Mouse (Mus musculus) CH12.LX (cell line): ENCODE measurements around the gene Rrm1. TPM values are rescaled to one million over a fixed set of nuclear protein-coding genes. Genes with fewer than 3 reads are reported as not detected.

Experiments
- DNase-seq: peaks from one replicate; pipeline ENCODE4 v3.0.0-alpha.2; 2013; ENCODE audit errors: extremely low read depth
- H3K27ac ChIP-seq: 2 replicates; pipeline ENCODE4 v1.5.1; 2012; ENCODE audit warnings: low read depth, mild to moderate bottlenecking, control low read depth, moderate library complexity; ENCODE audit not compliant: insufficient read depth
- H3K27me3 ChIP-seq: replicated peaks from 2 replicates; pipeline ENCODE3; 2012; ENCODE audit warnings: inconsistent platforms
- H3K36me3 ChIP-seq, 2 experiments: replicated peaks in 1 of 2; 2 replicates each; pipeline versions ENCODE3 to v1.6.1; 2012; ENCODE audit warnings: inconsistent platforms in 1 of 2, low read length in 1 of 2, mild to moderate bottlenecking in 1 of 2, mixed read lengths in 1 of 2, moderate library complexity in 1 of 2; ENCODE audit not compliant: control insufficient read depth in 1 of 2, insufficient read depth in 1 of 2
- H3K4me1 ChIP-seq, 2 experiments: 2 replicates each; pipeline ENCODE4 v1.6.1; 2012; ENCODE audit warnings: inconsistent platforms in 1 of 2, moderate library complexity in 1 of 2; ENCODE audit not compliant: insufficient read depth in 2 of 2, control insufficient read depth in 1 of 2
- H3K4me2 ChIP-seq: 2 replicates; pipeline ENCODE4 v1.6.1; 2012; ENCODE audit warnings: low read depth, mild to moderate bottlenecking, control low read depth; ENCODE audit not compliant: poor library complexity, insufficient read depth, severe bottlenecking
- H3K4me3 ChIP-seq, 3 experiments: fragments of 150-350 bp in 1 of 3; sonication (generic) in 1 of 3; replicated peaks in 1 of 3; 2 replicates each; pipeline versions ENCODE3 to v1.5.1; 2011 to 2012; ENCODE audit warnings: low read depth in 2 of 3, low read length in 2 of 3, mild to moderate bottlenecking in 2 of 3, moderate library complexity in 2 of 3, control low read depth in 1 of 3, improper control_type of control experiment in 1 of 3, inconsistent platforms in 1 of 3, mixed read lengths in 1 of 3; ENCODE audit not compliant: poor library complexity in 1 of 3
- H3K79me2 ChIP-seq: replicated peaks from 2 replicates; pipeline ENCODE4 v1.6.1; 2012; ENCODE audit warnings: mild to moderate bottlenecking, moderate library complexity; ENCODE audit not compliant: control insufficient read depth, poor library complexity, insufficient read depth, severe bottlenecking; ENCODE audit errors: extremely low read depth
- H3K9ac ChIP-seq: 2 replicates; pipeline ENCODE4 v1.6.1; 2012; ENCODE audit warnings: low read depth, mild to moderate bottlenecking, control low read depth, moderate library complexity; ENCODE audit not compliant: insufficient read depth
- H3K9me3 ChIP-seq: replicated peaks from 2 replicates; pipeline ENCODE3; 2012; ENCODE audit warnings: low read length, inconsistent platforms, mixed read lengths
- BHLHE40 ChIP-seq: IDR thresholded peaks from 2 replicates; pipeline ENCODE4 v1.6.1; 2011; ENCODE audit warnings: mild to moderate bottlenecking, low read depth, low read length, improper control_type of control experiment
- CTCF ChIP-seq, 2 experiments: IDR thresholded peaks in 1 of 2; conservative IDR thresholded peaks in 1 of 2; 2 replicates each; pipeline ENCODE4 v1.5.1; 2011 to 2012; ENCODE audit warnings: low read depth in 2 of 2, low read length in 2 of 2, improper control_type of control experiment in 1 of 2, inconsistent platforms in 1 of 2, mild to moderate bottlenecking in 1 of 2, moderate library complexity in 1 of 2
- ELF1 ChIP-seq: IDR thresholded peaks from 2 replicates; pipeline ENCODE4 v1.6.1; 2014; ENCODE audit warnings: low read depth, mild to moderate bottlenecking, inconsistent platforms, low read length, improper control_type of control experiment
- EP300 ChIP-seq: IDR thresholded peaks from 2 replicates; pipeline ENCODE4 v1.6.1; 2011; ENCODE audit warnings: low read length, improper control_type of control experiment
- ETS1 ChIP-seq: conservative IDR thresholded peaks from 2 replicates; pipeline ENCODE4 v1.6.1; 2012; ENCODE audit warnings: low read depth, mild to moderate bottlenecking, inconsistent platforms, low read length, improper control_type of control experiment, moderate library complexity
- GABPA ChIP-seq: IDR thresholded peaks from 2 replicates; pipeline ENCODE4 v1.6.1; 2012; ENCODE audit warnings: low read depth, low read length, improper control_type of control experiment, inconsistent platforms; ENCODE audit not compliant: insufficient replicate concordance
- HCFC1 ChIP-seq: IDR thresholded peaks from 2 replicates; pipeline ENCODE4 v1.6.1; 2012; ENCODE audit warnings: low read depth, mild to moderate bottlenecking, inconsistent platforms, low read length, improper control_type of control experiment
- IRF4 ChIP-seq: IDR thresholded peaks from 2 replicates; pipeline ENCODE4 v1.6.1; 2014; ENCODE audit warnings: low read depth, mild to moderate bottlenecking, inconsistent platforms, low read length, improper control_type of control experiment
- JUND ChIP-seq: conservative IDR thresholded peaks from 2 replicates; pipeline ENCODE4 v1.6.1; 2011; ENCODE audit warnings: low read depth, low read length, improper control_type of control experiment
- MAFK ChIP-seq: IDR thresholded peaks from 2 replicates; pipeline ENCODE4 v1.6.1; 2011; ENCODE audit warnings: low read length, improper control_type of control experiment; ENCODE audit not compliant: insufficient replicate concordance
- MAX ChIP-seq: IDR thresholded peaks from 2 replicates; pipeline ENCODE4 v1.6.1; 2011; ENCODE audit warnings: low read length, improper control_type of control experiment
- MEF2A ChIP-seq: IDR thresholded peaks from 2 replicates; pipeline ENCODE4 v1.6.1; 2014; ENCODE audit warnings: low read depth, mild to moderate bottlenecking, inconsistent platforms, low read length, improper control_type of control experiment, borderline replicate concordance
- MXI1 ChIP-seq: IDR thresholded peaks from 2 replicates; pipeline ENCODE4 v1.6.1; 2011; ENCODE audit warnings: mild to moderate bottlenecking, low read depth, low read length, improper control_type of control experiment
- MYC ChIP-seq: IDR thresholded peaks from 2 replicates; pipeline ENCODE4 v1.6.1; 2011; ENCODE audit warnings: low read depth, mild to moderate bottlenecking, improper control_type of control experiment, low read length
- NELFE ChIP-seq: IDR thresholded peaks from 2 replicates; pipeline ENCODE4 v1.6.1; 2011; ENCODE audit warnings: low read depth, low read length, improper control_type of control experiment
- NRF1 ChIP-seq: IDR thresholded peaks from 2 replicates; pipeline ENCODE4 v1.6.1; 2014; ENCODE audit warnings: low read depth, mild to moderate bottlenecking, inconsistent platforms, low read length, improper control_type of control experiment, moderate library complexity
- PAX5 ChIP-seq: IDR thresholded peaks from 2 replicates; pipeline ENCODE4 v1.6.1; 2012; ENCODE audit warnings: low read length, inconsistent platforms, mixed read lengths
- RCOR1 ChIP-seq: conservative IDR thresholded peaks from 2 replicates; pipeline ENCODE4 v1.6.1; 2012; ENCODE audit warnings: low read depth, mild to moderate bottlenecking, inconsistent platforms, low read length, improper control_type of control experiment
- SIN3A ChIP-seq: IDR thresholded peaks from 2 replicates; pipeline ENCODE4 v1.6.1; 2012; ENCODE audit warnings: low read length, improper control_type of control experiment, inconsistent platforms
- SMC3 ChIP-seq: IDR thresholded peaks from 2 replicates; pipeline ENCODE4 v1.6.1; 2011; ENCODE audit warnings: low read depth, low read length, improper control_type of control experiment
- TCF12 ChIP-seq: IDR thresholded peaks from 2 replicates; pipeline ENCODE4 v1.6.1; 2014; ENCODE audit warnings: low read depth, mild to moderate bottlenecking, inconsistent platforms, low read length, improper control_type of control experiment
- USF1 ChIP-seq: IDR thresholded peaks from 2 replicates; pipeline ENCODE4 v1.6.1; 2014; ENCODE audit warnings: low read depth, mild to moderate bottlenecking, inconsistent platforms, low read length, improper control_type of control experiment
- USF2 ChIP-seq: conservative IDR thresholded peaks from 2 replicates; pipeline ENCODE4 v1.6.1; 2011; ENCODE audit warnings: low read depth, low read length, improper control_type of control experiment
- ZMIZ1 ChIP-seq: IDR thresholded peaks from 2 replicates; pipeline ENCODE4 v1.6.1; 2012; ENCODE audit warnings: low read depth, mild to moderate bottlenecking, inconsistent platforms, low read length, improper control_type of control experiment
- dilution Hi-C: fragments of 300-500 bp; cut with MboI; formaldehyde crosslinking; loops from 2 replicates; pipeline ENCODE4 v1.14.3; 2020; ENCODE audit warnings: low sequenced_read_pairs; ENCODE audit not compliant: extremely low pct_unique_long_range_greater_than_20kb, extremely low pct_ligation_motif_present
- in situ Hi-C: fragments of 300-500 bp; cut with MboI; formaldehyde crosslinking; loops from 3 replicates; pipeline ENCODE4 v1.14.3; 2019; ENCODE audit warnings: low sequenced_read_pairs, low pct_ligation_motif_present, low pct_unique_long_range_greater_than_20kb, mixed read lengths
- polyA plus RNA-seq: library from polyadenylated mRNA; unstranded; fragments of >175 nt; gene quantifications from 2 replicates; pipeline ENCODE4 v1.2.1, GENCODE M21; 2012; ENCODE audit warnings: low read depth; ENCODE audit not compliant: insufficient read length
- total RNA-seq, 2 experiments: library from RNA; depleted of rRNA; stranded (reverse); fragments of 300-350 nt in 1 of 2; fragments of >200 nt in 1 of 2; gene quantifications; 2 replicates each; pipeline ENCODE4 v1.2.3; 2012 to 2014

The Rrm1 gene
- total and polyA plus RNA-seq, 3 experiments, result 156 to 248 (median 227) TPM

- no peaks in the 10 kb centered on the region for H3K27me3 ChIP-seq
- H3K9me3 ChIP-seq, result no peaks in the 10 kb centered on the region
- H3K36me3 ChIP-seq, result peaks cover 27 to 52% of the 10 kb centered on the region in 2 experiments
- H3K79me2 ChIP-seq, result peaks cover 41% of the 10 kb centered on the region
- dilution Hi-C loops (no loop called here), in situ Hi-C loops (no loop called here)
- DNase-seq, result no peak
- TF ChIP-seq SIN3A, result no peak
- no peak for TF ChIP-seq PAX5
- H3K27ac ChIP-seq, result no peak overlapping the region
- H3K4me1 ChIP-seq, result peaks cover 5 to 28% of the 10 kb centered on the region in 2 experiments
- H3K9ac ChIP-seq, result no peak overlapping the region
- 0 out of 2 replicates have a peak overlapping the region, but pooled peaks have one; percentile 2 for H3K4me2 ChIP-seq
- peak overlapping the region in 1 of 3 experiments; percentile 38 for H3K4me3 ChIP-seq
Observed at GRCm38 (mm10) chr7:102444301-102444700, 2.8 kb downstream of the Rrm1 start.

- TF ChIP-seq USF2 (no peak), ELF1 (no peak), SIN3A (no peak), TCF12 (no peak), ETS1 (no peak)
- TF ChIP-seq, all 38 proteins: peak for 0
- no peak for DNase-seq
- Histone ChIP-seq H3K79me2 (peaks cover 43% of the 10 kb centered on the region), H3K9me3 (no peaks in the 10 kb centered on the region), H3K27ac (no peak overlapping the region), H3K9ac (no peak overlapping the region), H3K4me3 (no peak overlapping the region), H3K4me2 (no peak overlapping the region), H3K36me3 (peaks cover 38 to 72% of the 10 kb centered on the region in 2 experiments), H3K27me3 (no peaks in the 10 kb centered on the region), H3K4me1 (peaks cover 5 to 22% of the 10 kb centered on the region in 2 experiments)
- dilution Hi-C loops, result no loop called here
- in situ Hi-C loops, result no loop called here
Observed at GRCm38 (mm10) chr7:102446438-102446837, 4.9 kb downstream of the Rrm1 start.

- peaks cover 0 to 34% of the 10 kb centered on the region in 2 experiments; a peak in 2 of 4 replicates for H3K4me1 ChIP-seq
- no peaks in the 10 kb centered on the region for H3K27me3 ChIP-seq
- H3K36me3 ChIP-seq, result peaks cover 51 to 86% of the 10 kb centered on the region in 2 experiments
- peak overlapping the region; percentile 63 for H3K27ac ChIP-seq
- no peaks in the 10 kb centered on the region for H3K9me3 ChIP-seq
- peak; percentile 69 for DNase-seq
- peaks cover 1% of the 10 kb centered on the region; the same call in 1 of the 2 replicates for H3K79me2 ChIP-seq
- H3K4me2 ChIP-seq, result peak overlapping the region; percentile 67; the same call in 1 of the 2 replicates
- no peak overlapping the region for H3K4me3 ChIP-seq
- no peak overlapping the region; the same call in 1 of the 2 replicates for H3K9ac ChIP-seq
- dilution Hi-C loops (no loop called here), in situ Hi-C loops (no loop called here)
- 0 out of 2 replicates have a peak, but pooled peaks have one; percentile 38 for TF ChIP-seq MAFK
- peak; percentile 60 for TF ChIP-seq EP300
- no peak for TF ChIP-seq GABPA
- no peak for TF ChIP-seq SMC3
- TF ChIP-seq NELFE, result 0 out of 2 replicates have a peak, but pooled peaks have one; percentile 27
- 0 out of 2 replicates have a peak, but pooled peaks have one; percentile 5 for TF ChIP-seq MYC
- no peak for TF ChIP-seq NRF1
- TF ChIP-seq ZMIZ1, result 0 out of 2 replicates have a peak, but pooled peaks have one; percentile 53
- TF ChIP-seq BHLHE40, result peak; percentile 60
- peak; percentile 75 for TF ChIP-seq IRF4
- TF ChIP-seq JUND, result no peak
- TF ChIP-seq MAX, result peak; percentile 47; the same call in 1 of the 2 replicates
- peak; percentile 50; the same call in 1 of the 2 replicates for TF ChIP-seq SIN3A
- no peak for TF ChIP-seq USF1
- TF ChIP-seq HCFC1, result peak; percentile 28; the same call in 1 of the 2 replicates
- TF ChIP-seq MXI1, result peak; percentile 62; the same call in 1 of the 2 replicates
- no peak for TF ChIP-seq CTCF (conservative IDR thresholded peaks at IDR 0.05 in 1 of 2, IDR thresholded peaks at IDR 0.05 in 1 of 2; ENCODE audit: low read depth in 2 of 2, low read length in 2 of 2)
- peak; percentile 59 for TF ChIP-seq MEF2A
- TF ChIP-seq RCOR1, result peak; percentile 67; the same call in 1 of the 2 replicates
Observed at GRCm38 (mm10) chr7:102458618-102459380, 17.3 kb downstream of the Rrm1 start.
